Mouse (Mus musculus) neural tube, embryonic 10.5 days (tissue): ENCODE measurements around the gene Tm6sf1.
A peak's percentile ranks its signal among the peaks of the same experiment; 100 is the strongest.
"Not testable (repeated sequence)": the region's sequence is repeated elsewhere in the genome, so short reads cannot be mapped to it uniquely, and the experiment has no call there.

Source experiments
- DNase-seq: peaks from one replicate; pipeline ENCODE4 v3.0.0-alpha.2; 2017; ENCODE audit warnings: low spot score; ENCODE audit errors: extremely low spot score

Tm6sf1 gene

GRCm38 (mm10) chr7:81858968-81859721 is at the start of gene Tm6sf1:
Gene Tm6sf1 (plus strand): TSS chr7:81859001.
- DNase-seq: peak; percentile 75

GRCm38 (mm10) chr7:81824906-81825305 is 33.9 kb upstream of the Tm6sf1 start:
- DNase-seq: no peak

GRCm38 (mm10) chr7:81825381-81825780 is 33.4 kb upstream of the Tm6sf1 start:
- DNase-seq: no peak

DNA sequence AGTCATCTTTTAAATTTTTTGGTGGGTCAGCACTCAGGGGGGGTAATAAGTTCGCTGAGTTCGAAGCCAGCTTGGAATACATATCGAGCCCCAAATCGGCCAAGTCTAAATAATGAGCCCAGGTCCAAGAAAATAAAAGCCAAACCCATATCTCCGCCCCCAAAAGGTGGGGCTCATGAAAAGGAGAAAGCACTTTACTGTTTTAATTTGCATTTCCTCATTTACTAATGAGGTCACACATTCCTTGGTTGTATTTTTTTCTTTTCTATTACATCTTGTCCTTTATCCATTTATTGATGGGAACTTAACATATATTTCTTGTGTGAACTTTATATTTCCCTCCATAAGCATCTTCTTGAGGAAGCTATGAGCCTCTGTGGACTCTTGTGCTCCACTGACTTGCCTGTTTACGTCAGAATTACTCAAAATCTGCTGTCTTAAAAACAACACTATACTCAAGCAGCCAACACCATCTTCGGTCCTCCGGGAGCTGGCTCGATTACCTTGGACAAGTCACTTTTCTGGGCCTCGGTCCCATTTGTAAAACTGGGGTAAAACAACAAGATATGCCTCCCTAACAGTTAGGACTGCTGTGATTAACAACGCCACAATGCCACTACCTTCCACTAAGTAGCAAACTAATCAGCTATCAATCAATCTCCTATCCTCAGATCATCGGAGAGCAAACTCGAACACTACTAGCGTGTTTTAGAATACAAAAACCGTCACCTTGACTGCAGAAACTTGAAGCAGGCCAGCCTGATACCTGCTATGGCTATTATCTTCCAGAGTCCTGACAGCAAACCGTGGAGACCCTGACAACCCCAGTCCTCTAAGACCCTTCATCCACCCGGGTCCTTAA is 30.8 kb upstream of the Tm6sf1 start:
- DNase-seq: peak; percentile 22

DNA sequence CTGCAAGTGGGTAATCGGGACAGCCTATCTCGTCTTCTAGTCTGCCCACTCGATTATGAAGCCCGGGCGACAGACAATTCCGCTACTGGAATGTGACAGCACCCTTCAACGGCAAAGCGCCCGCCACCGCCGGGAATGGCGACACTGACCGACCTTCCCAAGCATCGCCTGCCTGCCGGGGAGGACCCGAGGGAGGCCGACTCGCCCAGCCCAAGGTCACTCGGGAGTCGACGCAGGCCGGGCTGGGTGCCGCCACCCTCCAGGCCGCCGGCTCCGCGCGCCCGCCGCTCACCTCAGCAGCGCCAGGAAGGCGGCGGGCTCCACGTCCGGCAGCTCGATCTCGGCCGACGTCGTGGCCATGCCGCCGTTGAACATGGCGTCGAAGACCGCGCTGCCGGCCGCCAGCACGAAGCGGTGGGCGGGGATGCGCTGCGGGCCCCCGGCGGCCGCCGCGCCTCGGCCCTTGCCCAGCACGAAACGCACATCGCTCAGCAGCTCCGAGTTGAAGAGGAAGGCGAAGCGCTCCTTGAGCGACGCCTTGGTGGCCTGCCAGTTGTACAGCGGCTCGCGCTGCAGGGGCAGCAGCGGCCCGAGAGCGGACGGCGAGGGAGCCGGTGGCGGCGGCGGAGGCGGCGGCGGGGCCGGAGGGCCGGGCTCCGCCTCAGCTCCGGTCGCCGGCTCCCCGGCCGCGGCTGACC is 30.0 kb upstream of the Tm6sf1 start:
- peak; percentile 72 for DNase-seq

- DNase-seq: peak; percentile 85
Observed at GRCm38 (mm10) chr7:81829379-81829894, 29.4 kb upstream of the Tm6sf1 start, which contains the start of gene Btbd1. Gene Btbd1 (minus strand): TSS chr7:81829431.

DNA sequence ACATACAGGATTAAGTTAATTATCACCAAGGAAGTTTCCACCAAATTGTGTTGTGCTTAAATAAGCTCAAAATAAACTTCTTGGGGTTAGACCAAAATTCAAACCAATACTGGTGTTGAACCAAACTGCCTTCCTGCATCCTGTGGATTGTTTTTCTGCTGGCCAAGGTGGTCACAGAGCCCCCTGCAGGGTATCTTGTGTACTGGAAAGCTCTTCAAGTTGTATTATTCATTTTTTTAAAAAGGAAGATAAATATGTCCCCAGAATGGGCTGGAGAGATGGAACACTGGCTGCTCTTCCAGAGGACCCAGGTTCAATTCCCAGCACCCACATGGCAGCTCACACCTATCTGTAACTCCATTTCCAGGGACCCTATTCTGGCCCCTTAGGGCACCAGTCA is 24.0 kb upstream of the Tm6sf1 start:
- DNase-seq: no peak

- DNase-seq: no peak
Observed at GRCm38 (mm10) chr7:81835430-81835829, 23.4 kb upstream of the Tm6sf1 start.

GRCm38 (mm10) chr7:81837771-81838170 is 21.0 kb upstream of the Tm6sf1 start:
- not testable (repeated sequence) for DNase-seq

- DNase-seq: no peak
Observed at GRCm38 (mm10) chr7:81839746-81840145, 19.1 kb upstream of the Tm6sf1 start.

DNA sequence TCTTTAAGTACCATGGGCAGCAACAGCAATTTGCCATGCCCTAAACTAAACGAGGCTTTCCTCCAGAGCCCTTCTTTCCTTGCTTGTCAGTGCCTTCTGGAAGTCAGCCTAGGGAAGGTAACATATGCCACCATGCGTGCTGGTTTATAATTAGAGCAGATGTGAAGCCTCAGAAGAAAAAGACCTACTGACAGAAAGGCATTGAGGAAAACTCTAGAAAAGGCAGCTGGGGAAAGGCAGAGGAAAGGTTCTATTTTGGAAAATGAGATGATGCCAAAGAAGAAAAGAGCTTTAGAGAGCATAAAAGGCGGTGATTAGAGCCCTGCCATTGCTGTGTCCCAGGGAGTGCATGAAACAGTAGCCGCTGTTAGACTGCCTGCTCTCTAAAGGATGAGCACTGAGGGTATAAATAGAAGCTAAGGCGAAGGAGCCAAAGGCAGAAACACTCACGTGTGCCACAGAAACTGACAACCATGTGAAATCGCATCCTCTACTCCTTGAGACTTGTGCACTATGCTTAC is 18.1 kb upstream of the Tm6sf1 start:
- no peak for DNase-seq

- no peak for DNase-seq
Observed at GRCm38 (mm10) chr7:81841439-81841838, 17.4 kb upstream of the Tm6sf1 start.

GRCm38 (mm10) chr7:81842141-81842540 is 16.7 kb upstream of the Tm6sf1 start:
- DNase-seq: no peak

DNA sequence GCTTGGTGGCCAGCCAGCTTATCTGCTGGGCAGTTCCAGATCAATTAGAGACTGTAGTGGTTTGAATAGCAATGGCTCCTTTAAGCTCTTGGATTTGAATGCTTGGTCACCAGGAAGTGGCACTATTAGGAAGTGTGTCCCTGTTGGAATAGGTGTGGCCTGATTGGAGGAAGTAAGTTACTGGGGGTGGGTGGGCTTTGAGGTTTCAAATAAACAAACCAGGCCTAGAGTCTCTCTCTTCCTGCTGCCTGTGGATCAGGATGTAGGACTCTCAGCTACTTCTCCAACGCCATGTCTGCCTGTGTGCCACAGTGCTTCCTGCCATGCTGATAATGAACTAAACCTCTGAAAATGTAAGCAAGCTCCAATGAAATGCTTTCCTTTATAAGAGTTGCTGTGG is 15.8 kb upstream of the Tm6sf1 start:
- DNase-seq: no peak

GRCm38 (mm10) chr7:81843903-81844302 is 14.9 kb upstream of the Tm6sf1 start:
- no peak for DNase-seq

DNA sequence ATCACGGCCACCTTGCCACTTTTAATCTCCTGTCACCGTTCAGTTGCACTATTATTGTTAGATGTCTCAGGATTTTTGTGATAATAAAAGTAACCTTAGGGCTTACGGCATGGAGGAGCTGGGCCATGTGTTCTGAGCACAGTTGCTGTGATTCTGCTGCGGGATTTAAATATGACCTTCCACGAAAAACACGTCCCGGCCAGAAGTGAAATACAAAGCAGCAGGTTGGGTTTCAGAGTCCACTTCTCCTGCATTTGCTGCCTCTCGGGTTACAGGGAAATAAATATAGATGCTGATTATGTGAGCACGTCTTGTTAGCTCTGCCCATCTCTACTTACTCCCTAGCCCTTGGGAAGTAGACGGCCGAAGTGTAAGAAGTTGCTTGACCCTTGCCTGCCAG is 14.0 kb upstream of the Tm6sf1 start:
- no peak for DNase-seq

DNA sequence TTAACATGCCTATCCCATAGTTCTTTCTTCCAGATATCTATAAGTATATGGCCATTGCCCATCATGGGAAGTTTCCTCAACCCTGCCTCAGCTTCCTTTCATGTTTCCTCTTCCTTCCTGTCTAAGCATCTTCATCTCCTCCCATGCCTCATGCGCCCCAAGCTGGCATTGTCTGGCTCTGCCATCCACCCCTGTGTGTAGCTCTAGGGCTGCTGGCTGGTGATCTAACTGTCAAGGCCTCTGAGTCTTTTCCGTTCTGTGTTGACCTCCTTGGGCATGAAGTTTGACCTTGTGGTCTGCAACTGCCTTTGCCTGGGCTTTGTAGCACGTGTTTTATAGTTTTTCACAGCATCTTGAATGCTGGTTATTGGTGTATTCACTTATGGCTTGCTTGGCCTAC is 13.5 kb upstream of the Tm6sf1 start:
- no peak for DNase-seq

GRCm38 (mm10) chr7:81846008-81846407 is 12.8 kb upstream of the Tm6sf1 start:
- no peak for DNase-seq

GRCm38 (mm10) chr7:81847010-81847409 is 11.8 kb upstream of the Tm6sf1 start:
- no peak for DNase-seq

DNA sequence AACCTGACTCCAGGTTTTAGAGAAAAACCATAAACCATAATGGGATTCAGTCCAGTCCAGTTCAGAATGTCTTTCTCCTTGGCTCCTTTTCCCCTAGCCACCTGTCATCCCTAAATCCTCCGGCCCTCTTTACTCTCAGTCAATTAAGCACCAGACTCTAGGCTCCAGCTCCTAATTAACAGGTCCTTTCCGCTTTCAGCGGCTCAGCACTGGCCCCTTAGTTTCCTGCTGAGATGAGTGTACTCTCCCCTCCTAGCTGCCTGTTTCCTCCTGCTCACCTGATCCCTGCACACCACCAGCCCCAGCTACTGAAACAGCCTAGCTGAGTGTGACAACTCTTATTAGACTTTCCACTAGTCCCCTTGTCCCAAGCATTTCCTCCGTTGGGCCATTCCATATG is 11.0 kb upstream of the Tm6sf1 start:
- DNase-seq: no peak

DNA sequence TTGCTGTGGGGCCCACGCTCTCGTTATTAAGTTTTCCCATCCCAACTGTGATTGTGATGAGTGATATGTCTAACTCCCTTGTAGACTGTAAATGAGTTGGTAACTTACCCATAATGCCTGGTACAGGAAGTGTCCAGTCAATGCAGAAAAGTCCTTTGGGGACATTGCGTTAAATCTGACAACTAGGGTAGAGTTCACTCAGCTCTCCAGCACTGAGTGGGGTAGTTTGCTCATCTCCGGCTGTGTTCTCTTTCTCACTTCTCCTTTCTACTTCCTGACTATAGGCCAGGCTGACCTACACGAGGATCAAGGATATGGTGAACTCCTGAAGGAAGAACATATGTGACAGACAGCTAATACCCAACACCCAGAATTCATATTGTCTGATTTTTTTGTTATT is 9.6 kb upstream of the Tm6sf1 start:
- DNase-seq: no peak
